Mouse (Mus musculus): ENCODE measurements around the gene Kcna2.
A peak's percentile ranks its signal among the peaks of the same experiment; 100 is the strongest.

Kcna2 gene

DNA sequence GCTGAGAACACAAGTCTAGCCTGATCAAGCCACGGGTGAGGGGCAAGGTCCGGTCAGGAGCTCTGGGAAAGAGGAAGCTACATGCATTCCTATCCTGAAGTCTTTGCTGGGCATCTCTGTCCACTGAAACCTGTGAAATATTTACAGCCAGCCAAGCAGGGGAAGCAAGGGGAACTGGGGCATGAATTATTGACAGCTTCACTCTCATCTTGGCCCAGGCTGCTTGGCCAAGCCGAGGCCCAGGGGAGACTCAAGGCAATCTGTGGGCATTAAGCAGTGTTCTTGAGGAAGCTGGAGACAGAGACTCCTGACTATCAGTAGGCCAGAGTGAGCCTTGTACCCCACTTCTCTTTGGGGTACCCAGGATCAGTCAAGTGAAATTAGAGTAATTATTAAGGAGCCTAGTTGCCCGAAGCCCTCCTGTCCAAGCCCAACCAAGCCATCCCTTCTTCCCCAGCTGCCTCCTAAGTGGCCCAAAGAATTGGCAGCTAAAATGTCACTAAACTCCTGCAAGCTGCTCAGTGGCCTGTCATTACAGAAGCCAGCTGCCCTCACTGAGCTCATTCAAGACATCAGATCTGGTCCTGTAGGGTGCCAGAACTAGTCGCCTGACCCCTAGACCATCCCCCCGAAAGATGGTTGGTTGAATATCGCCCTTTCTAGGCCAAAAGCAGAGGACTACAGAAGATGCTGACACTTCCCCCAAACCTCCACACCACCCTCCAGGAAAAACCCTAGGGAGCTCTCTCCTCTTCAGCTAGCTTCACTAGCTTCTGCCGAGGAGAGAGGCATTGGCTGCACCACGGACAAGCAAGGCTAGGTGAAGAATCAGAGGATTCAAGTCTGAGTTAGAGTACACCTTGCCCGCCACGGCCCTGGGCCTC is 53.1 kb downstream of the Kcna2 start:
- peak; percentile 36 for DNase-seq

DNA sequence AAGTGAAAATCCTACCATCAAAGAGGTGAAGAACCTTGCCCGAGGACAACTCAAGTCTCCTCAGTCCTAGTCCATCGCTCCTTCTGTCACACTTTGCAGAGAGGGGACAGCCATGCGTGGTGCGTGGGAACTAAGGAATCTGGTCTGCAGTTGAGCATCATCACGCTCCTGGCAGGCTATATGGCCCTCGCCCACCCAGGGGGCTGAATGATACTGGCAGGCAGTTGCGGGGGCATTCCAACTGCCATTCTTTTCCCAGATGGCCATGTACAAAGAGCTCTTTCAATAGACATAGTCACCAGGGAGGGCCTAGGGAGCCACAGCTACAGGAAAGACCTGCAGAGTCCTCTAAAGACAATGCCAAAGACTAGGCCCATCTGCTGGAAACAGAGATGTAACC is 57.9 kb downstream of the Kcna2 start:
- DNase-seq, result no peak

DNA sequence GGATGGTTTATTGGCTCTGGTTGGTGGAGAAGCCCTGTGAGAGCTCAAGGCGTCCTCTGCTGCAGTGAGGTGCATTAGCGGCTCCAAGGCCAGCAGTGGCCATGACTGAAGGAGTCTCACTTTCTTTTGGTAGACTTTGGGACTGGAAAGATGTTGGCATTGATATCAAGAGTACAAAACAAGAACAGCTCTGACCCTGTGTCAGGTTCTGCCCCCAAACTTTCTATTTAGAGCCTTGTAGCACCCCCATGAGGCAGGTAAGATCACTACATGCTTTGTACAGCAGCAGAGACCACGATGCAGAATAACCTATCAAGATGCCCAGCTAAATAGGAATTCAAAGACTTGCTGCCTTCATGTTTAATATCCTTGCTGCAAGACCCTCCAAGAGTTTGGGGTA is 58.5 kb downstream of the Kcna2 start:
- DNase-seq, result no peak

GRCm38 (mm10) chr3:107159859-107160324 is 58.9 kb downstream of the Kcna2 start:
- DNase-seq, result no peak

GRCm38 (mm10) chr3:107162741-107163140 is 61.8 kb downstream of the Kcna2 start:
- no peak for DNase-seq
